Mouse (Mus musculus): Measurements from ENCODE around the gene Mob1b.

Mob1b gene

GRCm38 (mm10) chr5:88720116-88721002 is at the start of gene Mob1b:
Gene Mob1b (plus strand): TSS chr5:88720855.
- peak; percentile 94 for DNase-seq

GRCm38 (mm10) chr5:88674703-88675442 is 45.8 kb upstream of the Mob1b start:
- DNase-seq = no peak

- DNase-seq = peak; percentile 90
Observed at GRCm38 (mm10) chr5:88675443-88676387, 44.9 kb upstream of the Mob1b start, which contains the start of gene Grsf1. Gene Grsf1 (minus strand): TSS chr5:88676171.

GRCm38 (mm10) chr5:88678929-88679328 is 41.7 kb upstream of the Mob1b start:
- no peak for DNase-seq

- no peak for DNase-seq
Observed at GRCm38 (mm10) chr5:88679341-88679740, 41.3 kb upstream of the Mob1b start.

GRCm38 (mm10) chr5:88680567-88680966 is 40.1 kb upstream of the Mob1b start:
- no peak for DNase-seq

- DNase-seq = no peak
Observed at GRCm38 (mm10) chr5:88683706-88684105, 36.9 kb upstream of the Mob1b start.

GRCm38 (mm10) chr5:88684226-88684625 is 36.4 kb upstream of the Mob1b start:
- no peak for DNase-seq

- DNase-seq = no peak
Observed at GRCm38 (mm10) chr5:88685306-88685705, 35.3 kb upstream of the Mob1b start.

- no peak for DNase-seq
Observed at GRCm38 (mm10) chr5:88685745-88686299, 34.8 kb upstream of the Mob1b start.

GRCm38 (mm10) chr5:88687996-88688406 is 32.7 kb upstream of the Mob1b start:
- no peak for DNase-seq

GRCm38 (mm10) chr5:88688583-88689187 is 32.0 kb upstream of the Mob1b start:
- DNase-seq = no peak

GRCm38 (mm10) chr5:88689279-88689938 is 31.2 kb upstream of the Mob1b start:
- DNase-seq = no peak

- no peak for DNase-seq
Observed at GRCm38 (mm10) chr5:88690681-88691505, 29.8 kb upstream of the Mob1b start.

- DNase-seq = no peak
Observed at GRCm38 (mm10) chr5:88691506-88692095, 29.1 kb upstream of the Mob1b start.

GRCm38 (mm10) chr5:88692586-88692985 is 28.1 kb upstream of the Mob1b start:
- DNase-seq = no peak

GRCm38 (mm10) chr5:88693057-88693456 is 27.6 kb upstream of the Mob1b start:
- DNase-seq = no peak

GRCm38 (mm10) chr5:88697291-88697690 is 23.4 kb upstream of the Mob1b start:
- no peak for DNase-seq

GRCm38 (mm10) chr5:88699251-88699913 is 21.3 kb upstream of the Mob1b start:
- no peak for DNase-seq
